Mouse (Mus musculus): ENCODE measurements around the gene Trit1. TPM values are rescaled to one million over a fixed set of nuclear protein-coding genes. Genes with fewer than 3 reads are reported as not detected.

The Trit1 gene
- polyA plus RNA-seq, 2 experiments = 15.0 to 20.1 TPM

GRCm38 (mm10) chr4:123076928-123077327 lies 60.5 kb downstream of the Trit1 start:
- ATAC-seq (ENCODE audit: low FRiP score, low read depth) (no peak), DNase-seq (ENCODE audit: low spot score) (no peak)
- no peak overlapping the region for H3K4me3 ChIP-seq (replicated peaks; ENCODE audit: low read length)
- no peak overlapping the region for H3K27ac ChIP-seq (replicated peaks; ENCODE audit: low read depth, low read length)
- H3K4me2 ChIP-seq (replicated peaks; ENCODE audit: low read depth, low read length, severe bottlenecking) = no peak overlapping the region
- no peak overlapping the region for H3K9ac ChIP-seq (ENCODE audit: low read depth, low read length, severe bottlenecking)
- H3K27me3 ChIP-seq (ENCODE audit: control insufficient read depth, insufficient read depth, low read length) = no peaks in the 10 kb centered on the region
- no peak for TF ChIP-seq POLR2A (IDR thresholded peaks at IDR 0.05; ENCODE audit: borderline replicate concordance, extremely low read depth, insufficient read depth, insufficient read length)
- no peaks in the 10 kb centered on the region for H3K36me3 ChIP-seq (ENCODE audit: control insufficient read depth, insufficient read depth, low read length)
- H3K4me1 ChIP-seq (ENCODE audit: control insufficient read depth, insufficient read depth, low read length) = no peaks in the 10 kb centered on the region
- 63% methylated on average over 8 of the region's 8 CpGs for WGBS
- no peaks in the 10 kb centered on the region for H3K9me3 ChIP-seq (ENCODE audit: control insufficient read depth, low read length)

GRCm38 (mm10) chr4:123078231-123078630 lies 61.8 kb downstream of the Trit1 start:
- ATAC-seq (ENCODE audit: low FRiP score, low read depth) (no peak), DNase-seq (ENCODE audit: low spot score) (no peak)
- Histone ChIP-seq H3K36me3 (ENCODE audit: control insufficient read depth, insufficient read depth, low read length) (no peaks in the 10 kb centered on the region), H3K4me2 (replicated peaks; ENCODE audit: low read depth, low read length, severe bottlenecking) (no peak overlapping the region), H3K9ac (ENCODE audit: low read depth, low read length, severe bottlenecking) (no peak overlapping the region), H3K4me3 (replicated peaks; ENCODE audit: low read length) (no peak overlapping the region), H3K9me3 (ENCODE audit: control insufficient read depth, low read length) (no peaks in the 10 kb centered on the region), H3K4me1 (ENCODE audit: control insufficient read depth, insufficient read depth, low read length) (no peaks in the 10 kb centered on the region), H3K27ac (replicated peaks; ENCODE audit: low read depth, low read length) (no peak overlapping the region), H3K27me3 (ENCODE audit: control insufficient read depth, insufficient read depth, low read length) (no peaks in the 10 kb centered on the region)
- no peak for TF ChIP-seq POLR2A (IDR thresholded peaks at IDR 0.05; ENCODE audit: borderline replicate concordance, extremely low read depth, insufficient read depth, insufficient read length)
- WGBS = 75% methylated on average over 4 of the region's 4 CpGs

- Histone ChIP-seq H3K9me3 (ENCODE audit: control insufficient read depth, low read length) (no peaks in the 10 kb centered on the region), H3K4me1 (ENCODE audit: control insufficient read depth, insufficient read depth, low read length) (no peaks in the 10 kb centered on the region), H3K27me3 (ENCODE audit: control insufficient read depth, insufficient read depth, low read length) (no peaks in the 10 kb centered on the region), H3K27ac (replicated peaks; ENCODE audit: low read depth, low read length) (no peak overlapping the region), H3K4me2 (replicated peaks; ENCODE audit: low read depth, low read length, severe bottlenecking) (no peak overlapping the region), H3K9ac (ENCODE audit: low read depth, low read length, severe bottlenecking) (no peak overlapping the region), H3K36me3 (ENCODE audit: control insufficient read depth, insufficient read depth, low read length) (no peaks in the 10 kb centered on the region), H3K4me3 (replicated peaks; ENCODE audit: low read length) (no peak overlapping the region)
- TF ChIP-seq POLR2A (IDR thresholded peaks at IDR 0.05; ENCODE audit: borderline replicate concordance, extremely low read depth, insufficient read depth, insufficient read length) = no peak
- ATAC-seq (ENCODE audit: low FRiP score, low read depth) (no peak), DNase-seq (ENCODE audit: low spot score) (no peak)
- WGBS = 43% methylated on average over 13 of the region's 13 CpGs
Observed at GRCm38 (mm10) chr4:123080791-123081190, 64.4 kb downstream of the Trit1 start.

- Histone ChIP-seq H3K9me3 (ENCODE audit: control insufficient read depth, low read length) (no peaks in the 10 kb centered on the region), H3K4me1 (ENCODE audit: control insufficient read depth, insufficient read depth, low read length) (no peaks in the 10 kb centered on the region), H3K27me3 (ENCODE audit: control insufficient read depth, insufficient read depth, low read length) (no peaks in the 10 kb centered on the region), H3K4me2 (replicated peaks; ENCODE audit: low read depth, low read length, severe bottlenecking) (no peak overlapping the region), H3K4me3 (replicated peaks; ENCODE audit: low read length) (no peak overlapping the region), H3K27ac (replicated peaks; ENCODE audit: low read depth, low read length) (no peak overlapping the region), H3K9ac (ENCODE audit: low read depth, low read length, severe bottlenecking) (no peak overlapping the region), H3K36me3 (ENCODE audit: control insufficient read depth, insufficient read depth, low read length) (no peaks in the 10 kb centered on the region)
- DNase-seq (ENCODE audit: low spot score) = peak; percentile 40
- peak; percentile 53; the same call in 1 of the 2 replicates for ATAC-seq (ENCODE audit: low FRiP score, low read depth)
- WGBS = 73% methylated on average over 20 of the region's 20 CpGs
- TF ChIP-seq POLR2A (IDR thresholded peaks at IDR 0.05; ENCODE audit: borderline replicate concordance, extremely low read depth, insufficient read depth, insufficient read length) = no peak
Observed at GRCm38 (mm10) chr4:123082283-123083163, 66.1 kb downstream of the Trit1 start.

- Histone ChIP-seq H3K4me3 (replicated peaks; ENCODE audit: low read length) (no peak overlapping the region), H3K27ac (replicated peaks; ENCODE audit: low read depth, low read length) (no peak overlapping the region), H3K36me3 (ENCODE audit: control insufficient read depth, insufficient read depth, low read length) (no peaks in the 10 kb centered on the region), H3K4me1 (ENCODE audit: control insufficient read depth, insufficient read depth, low read length) (no peaks in the 10 kb centered on the region), H3K27me3 (ENCODE audit: control insufficient read depth, insufficient read depth, low read length) (no peaks in the 10 kb centered on the region), H3K9ac (ENCODE audit: low read depth, low read length, severe bottlenecking) (no peak overlapping the region), H3K4me2 (replicated peaks; ENCODE audit: low read depth, low read length, severe bottlenecking) (no peak overlapping the region), H3K9me3 (ENCODE audit: control insufficient read depth, low read length) (no peaks in the 10 kb centered on the region)
- no peak for DNase-seq (ENCODE audit: low spot score)
- no peak for TF ChIP-seq POLR2A (IDR thresholded peaks at IDR 0.05; ENCODE audit: borderline replicate concordance, extremely low read depth, insufficient read depth, insufficient read length)
- 65% methylated on average over 13 of the region's 13 CpGs for WGBS
- ATAC-seq (ENCODE audit: low FRiP score, low read depth) = no peak
Observed at GRCm38 (mm10) chr4:123083323-123083902, 67.0 kb downstream of the Trit1 start.
